Mouse (Mus musculus): Measurements from ENCODE around the gene Prg3. TPM values are rescaled to one million over a fixed set of nuclear protein-coding genes. Genes with fewer than 3 reads are reported as not detected.

Prg3 gene
- polyA plus RNA-seq, 1 experiment from 2014 or later = not detected

GRCm38 (mm10) chr2:85002575-85002974 lies 14.6 kb downstream of the Prg3 start:
- H3K9me3 ChIP-seq = no peaks in the 10 kb centered on the region
- no peak overlapping the region for H3K27ac ChIP-seq
- peaks cover 3% of the 10 kb centered on the region; the same call in 1 of the 2 replicates for H3K4me1 ChIP-seq (replicated peaks)
- H3K36me3 ChIP-seq = no peaks in the 10 kb centered on the region
- no peak for DNase-seq (ENCODE audit: low spot score)
- H3K27me3 ChIP-seq (ENCODE audit: insufficient read depth, poor library complexity, severe bottlenecking) = no peaks in the 10 kb centered on the region
- H3K4me3 ChIP-seq = no peak overlapping the region
- WGBS = 77% methylated on average over 8 of the region's 8 CpGs

GRCm38 (mm10) chr2:85004341-85004740 lies 16.3 kb downstream of the Prg3 start:
- Histone ChIP-seq H3K36me3 (no peaks in the 10 kb centered on the region), H3K27me3 (ENCODE audit: insufficient read depth, poor library complexity, severe bottlenecking) (no peaks in the 10 kb centered on the region), H3K9me3 (no peaks in the 10 kb centered on the region), H3K4me3 (no peak overlapping the region), H3K27ac (no peak overlapping the region), H3K4me1 (replicated peaks) (peaks cover 3% of the 10 kb centered on the region; the same call in 1 of the 2 replicates)
- no peak for DNase-seq (ENCODE audit: low spot score)
- 89% methylated on average over 4 of the region's 4 CpGs for WGBS

GRCm38 (mm10) chr2:85006600-85006999 lies 18.6 kb downstream of the Prg3 start:
- H3K27me3 ChIP-seq (ENCODE audit: insufficient read depth, poor library complexity, severe bottlenecking) = no peaks in the 10 kb centered on the region
- no peak for DNase-seq (ENCODE audit: low spot score)
- no peak overlapping the region for H3K27ac ChIP-seq
- H3K4me1 ChIP-seq (replicated peaks) = peaks cover 3% of the 10 kb centered on the region; the same call in 1 of the 2 replicates
- H3K4me3 ChIP-seq = no peak overlapping the region
- H3K36me3 ChIP-seq = no peaks in the 10 kb centered on the region
- WGBS = 80% methylated on average over 7 of the region's 7 CpGs
- no peaks in the 10 kb centered on the region for H3K9me3 ChIP-seq

- no peak overlapping the region for H3K27ac ChIP-seq
- no peaks in the 10 kb centered on the region for H3K27me3 ChIP-seq (ENCODE audit: insufficient read depth, poor library complexity, severe bottlenecking)
- H3K4me3 ChIP-seq = no peak overlapping the region
- WGBS = 26% methylated on average over 4 of the region's 4 CpGs
- H3K9me3 ChIP-seq = no peaks in the 10 kb centered on the region
- peak; percentile 11 for DNase-seq (ENCODE audit: low spot score)
- no peaks in the 10 kb centered on the region; the same call in 1 of the 2 replicates for H3K4me1 ChIP-seq (replicated peaks)
- H3K36me3 ChIP-seq = no peaks in the 10 kb centered on the region
Measured at GRCm38 (mm10) chr2:85007729-85008128, 19.7 kb downstream of the Prg3 start.

- WGBS = 88% methylated on average over 2 of the region's 2 CpGs
- no peaks in the 10 kb centered on the region for H3K4me1 ChIP-seq (replicated peaks)
- no peaks in the 10 kb centered on the region for H3K9me3 ChIP-seq
- H3K36me3 ChIP-seq = no peaks in the 10 kb centered on the region
- H3K27me3 ChIP-seq (ENCODE audit: insufficient read depth, poor library complexity, severe bottlenecking) = no peaks in the 10 kb centered on the region
- H3K4me3 ChIP-seq = no peak overlapping the region
- DNase-seq (ENCODE audit: low spot score) = no peak
- no peak overlapping the region for H3K27ac ChIP-seq
Measured at GRCm38 (mm10) chr2:85009212-85009611, 21.2 kb downstream of the Prg3 start.

GRCm38 (mm10) chr2:85011906-85012604 lies 24.0 kb downstream of the Prg3 start:
- H3K36me3 ChIP-seq = no peaks in the 10 kb centered on the region
- no peak overlapping the region; the same call in 1 of the 2 replicates for H3K27ac ChIP-seq
- DNase-seq (ENCODE audit: low spot score) = no peak
- H3K4me1 ChIP-seq (replicated peaks) = no peaks in the 10 kb centered on the region
- H3K9me3 ChIP-seq = no peaks in the 10 kb centered on the region
- H3K27me3 ChIP-seq (ENCODE audit: insufficient read depth, poor library complexity, severe bottlenecking) = no peaks in the 10 kb centered on the region
- WGBS = 80% methylated on average over 9 of the region's 9 CpGs
- no peak overlapping the region for H3K4me3 ChIP-seq

GRCm38 (mm10) chr2:85012679-85013078 lies 24.7 kb downstream of the Prg3 start:
- H3K4me1 ChIP-seq (replicated peaks) = no peaks in the 10 kb centered on the region
- no peaks in the 10 kb centered on the region for H3K27me3 ChIP-seq (ENCODE audit: insufficient read depth, poor library complexity, severe bottlenecking)
- no peak for DNase-seq (ENCODE audit: low spot score)
- H3K27ac ChIP-seq = no peak overlapping the region; the same call in 1 of the 2 replicates
- no peaks in the 10 kb centered on the region for H3K9me3 ChIP-seq
- no peaks in the 10 kb centered on the region for H3K36me3 ChIP-seq
- H3K4me3 ChIP-seq = no peak overlapping the region
- WGBS = 88% methylated on average over 14 of the region's 14 CpGs

- Histone ChIP-seq H3K4me1 (replicated peaks) (no peaks in the 10 kb centered on the region), H3K27ac (no peak overlapping the region), H3K4me3 (no peak overlapping the region), H3K27me3 (ENCODE audit: insufficient read depth, poor library complexity, severe bottlenecking) (no peaks in the 10 kb centered on the region), H3K36me3 (no peaks in the 10 kb centered on the region), H3K9me3 (no peaks in the 10 kb centered on the region)
- WGBS = 81% methylated on average over 5 of the region's 5 CpGs
- DNase-seq (ENCODE audit: low spot score) = no peak
Measured at GRCm38 (mm10) chr2:85013826-85014587, 26.0 kb downstream of the Prg3 start.

- Histone ChIP-seq H3K4me3 (no peak overlapping the region), H3K9me3 (no peaks in the 10 kb centered on the region), H3K27me3 (ENCODE audit: insufficient read depth, poor library complexity, severe bottlenecking) (no peaks in the 10 kb centered on the region), H3K36me3 (no peaks in the 10 kb centered on the region), H3K4me1 (replicated peaks) (no peaks in the 10 kb centered on the region), H3K27ac (no peak overlapping the region)
- WGBS = 76% methylated on average over 3 of the region's 3 CpGs
- DNase-seq (ENCODE audit: low spot score) = no peak
Measured at GRCm38 (mm10) chr2:85014588-85014982, 26.6 kb downstream of the Prg3 start.

- Histone ChIP-seq H3K27me3 (ENCODE audit: insufficient read depth, poor library complexity, severe bottlenecking) (no peaks in the 10 kb centered on the region), H3K27ac (no peak overlapping the region), H3K4me1 (replicated peaks) (no peaks in the 10 kb centered on the region), H3K4me3 (no peak overlapping the region), H3K9me3 (no peaks in the 10 kb centered on the region), H3K36me3 (no peaks in the 10 kb centered on the region)
- DNase-seq (ENCODE audit: low spot score) = no peak
- 33% methylated on average over 4 of the region's 4 CpGs for WGBS
Measured at GRCm38 (mm10) chr2:85022043-85022442, 34.0 kb downstream of the Prg3 start.

GRCm38 (mm10) chr2:85026178-85026577 lies 38.2 kb downstream of the Prg3 start:
- Histone ChIP-seq H3K4me3 (no peak overlapping the region), H3K9me3 (no peaks in the 10 kb centered on the region), H3K27ac (no peak overlapping the region)

GRCm38 (mm10) chr2:85027281-85027680 lies 39.3 kb downstream of the Prg3 start:
- no peak overlapping the region for H3K27ac ChIP-seq
- DNase-seq (ENCODE audit: low spot score) = no peak
- no peak overlapping the region for H3K4me3 ChIP-seq
- no peaks in the 10 kb centered on the region for H3K36me3 ChIP-seq
- WGBS = 77% methylated on average over 5 of the region's 5 CpGs
- H3K27me3 ChIP-seq (ENCODE audit: insufficient read depth, poor library complexity, severe bottlenecking) = no peaks in the 10 kb centered on the region
- no peaks in the 10 kb centered on the region for H3K4me1 ChIP-seq (replicated peaks)
- H3K9me3 ChIP-seq = no peaks in the 10 kb centered on the region

More at GRCm38 (mm10) chr2:85026178-85026577, 38.2 kb downstream of the Prg3 start:
- no peak for DNase-seq (ENCODE audit: low spot score)
- Histone ChIP-seq H3K4me1 (replicated peaks) (no peaks in the 10 kb centered on the region), H3K36me3 (no peaks in the 10 kb centered on the region), H3K27me3 (ENCODE audit: insufficient read depth, poor library complexity, severe bottlenecking) (no peaks in the 10 kb centered on the region)
- 82% methylated on average over 3 of the region's 3 CpGs for WGBS

- Histone ChIP-seq H3K9me3 (no peaks in the 10 kb centered on the region), H3K27ac (no peak overlapping the region), H3K27me3 (ENCODE audit: insufficient read depth, poor library complexity, severe bottlenecking) (no peaks in the 10 kb centered on the region), H3K4me1 (replicated peaks) (peaks cover 1% of the 10 kb centered on the region; the same call in 1 of the 2 replicates), H3K36me3 (no peaks in the 10 kb centered on the region), H3K4me3 (no peak overlapping the region)
- 78% methylated on average over 6 of the region's 6 CpGs for WGBS
- no peak for DNase-seq (ENCODE audit: low spot score)
Measured at GRCm38 (mm10) chr2:85029897-85030296, 41.9 kb downstream of the Prg3 start.
